ENCODE assay signal across 8 mouse cellular contexts in genomic region chr7:25753076-25753475, GRCm38 (mm10). TPM values are rescaled to one million over a fixed set of nuclear protein-coding genes. Genes with fewer than 3 reads are reported as not detected.
DNase-seq lines count a peak whose midpoint lies in the region; ATAC-seq and TF ChIP-seq lines count a peak whose summit lies in the region.

No protein-coding gene starts in this region.

- no peak for DNase-seq in kidney, postnatal 10 days
- peak; percentile 4 for DNase-seq in c-Kit-negative CD71-positive TER-119-positive erythroid progenitor cells, embryonic 14.5 days (ENCODE audit: low read depth, low spot score)
- DNase-seq in midbrain, postnatal 0 days (ENCODE audit: low spot score), result no peak
- no peak for DNase-seq in adrenal gland, postnatal 10 days
- no peak for DNase-seq in right cerebral cortex, postnatal 14 days
- DNase-seq in embryo, embryonic 9.5 days (ENCODE audit: extremely low spot score), result no peak

- TF ChIP-seq CTCF in midbrain, postnatal 0 days (IDR thresholded peaks at IDR 0.05), result no peak

- peak overlapping the region; percentile 96 for H3K9ac ChIP-seq in kidney, embryonic 15.5 days
- H3K9ac ChIP-seq in hindbrain, embryonic 15.5 days, result peak overlapping the region; percentile 98
- peak overlapping the region; percentile 95 for H3K9ac ChIP-seq in midbrain, postnatal 0 days (replicated peaks; ENCODE audit: low read length, poor library complexity, severe bottlenecking)

- 0 out of 2 replicates have a peak overlapping the region, but pooled peaks have one; percentile 99 for H3K27ac ChIP-seq in kidney, embryonic 15.5 days
- H3K27ac ChIP-seq in hindbrain, embryonic 15.5 days (replicated peaks), result 0 out of 2 replicates have a peak overlapping the region, but pooled peaks have one; percentile 99
- no peak overlapping the region for H3K27ac ChIP-seq in midbrain, postnatal 0 days (ENCODE audit: low read depth, low read length)

- peak overlapping the region; percentile 69 for H3K4me2 ChIP-seq in kidney, embryonic 15.5 days
- H3K4me2 ChIP-seq in hindbrain, embryonic 15.5 days, result peak overlapping the region; percentile 98
- H3K4me2 ChIP-seq in midbrain, postnatal 0 days (ENCODE audit: low read depth, low read length, poor library complexity, severe bottlenecking), result peak overlapping the region; percentile 70

- H3K4me1 ChIP-seq in kidney, embryonic 15.5 days, result peaks cover 22% of the 10 kb centered on the region
- peaks cover 25% of the 10 kb centered on the region for H3K4me1 ChIP-seq in hindbrain, embryonic 15.5 days (replicated peaks)
- peaks cover 8% of the 10 kb centered on the region for H3K4me1 ChIP-seq in midbrain, postnatal 0 days (ENCODE audit: insufficient read depth, low read length)

- peak overlapping the region; percentile 72 for H3K4me3 ChIP-seq in kidney, embryonic 15.5 days (replicated peaks)
- peak overlapping the region; percentile 89 for H3K4me3 ChIP-seq in hindbrain, embryonic 15.5 days
- peak overlapping the region; percentile 98 for H3K4me3 ChIP-seq in midbrain, postnatal 0 days (ENCODE audit: low read depth, low read length)

- no peak for ATAC-seq in kidney, embryonic 15.5 days (replicated peaks; ENCODE audit: low FRiP score)
- ATAC-seq in hindbrain, embryonic 15.5 days (ENCODE audit: low FRiP score, low read depth), result no peak
- ATAC-seq in midbrain, postnatal 0 days (ENCODE audit: low FRiP score), result no peak

- no peaks in the 10 kb centered on the region for H3K27me3 ChIP-seq in kidney, embryonic 15.5 days
- H3K27me3 ChIP-seq in hindbrain, embryonic 15.5 days, result no peaks in the 10 kb centered on the region
- H3K27me3 ChIP-seq in midbrain, postnatal 0 days (ENCODE audit: insufficient read depth, low read length), result no peaks in the 10 kb centered on the region

- no peaks in the 10 kb centered on the region for H3K9me3 ChIP-seq in kidney, embryonic 15.5 days (replicated peaks)
- H3K9me3 ChIP-seq in hindbrain, embryonic 15.5 days, result no peaks in the 10 kb centered on the region
- no peaks in the 10 kb centered on the region for H3K9me3 ChIP-seq in midbrain, postnatal 0 days (ENCODE audit: low read length)

- peaks cover 41% of the 10 kb centered on the region for H3K36me3 ChIP-seq in kidney, embryonic 15.5 days
- peaks cover 27% of the 10 kb centered on the region for H3K36me3 ChIP-seq in hindbrain, embryonic 15.5 days
- H3K36me3 ChIP-seq in midbrain, postnatal 0 days (ENCODE audit: insufficient read depth, low read length), result peaks cover 23% of the 10 kb centered on the region

RNA-seq across cellular contexts. Expression of gene Hnrnpul1, which starts 1.5 kb away (rescaled TPM):
- 61.3 and 65.0 TPM in 2 replicates for polyA plus RNA-seq in kidney, embryonic 15.5 days (2015; fragmentation: Nextera tagmentation; extraction: Ambion mirVana)
- polyA plus RNA-seq in hindbrain, embryonic 15.5 days (2015; fragmentation: Nextera tagmentation; extraction: Ambion mirVana), result 42.2 and 43.7 TPM in 2 replicates
- 117 and 126 TPM in 2 replicates for total RNA-seq in midbrain, postnatal 0 days (2014; rRNA removed)
- polyA plus RNA-seq in midbrain, postnatal 0 days (2015; fragmentation: Nextera tagmentation; extraction: Ambion mirVana), result 41.8 and 47.8 TPM in 2 replicates
- 100 to 1,000 TPM; 114 to 125 TPM for total RNA-seq in adrenal gland, postnatal 10 days (2021)

RNA-seq across cellular contexts. Expression of gene Ccdc97, which starts 34.2 kb away (rescaled TPM):
- 22.2 and 26.2 TPM in 2 replicates for polyA plus RNA-seq in kidney, embryonic 15.5 days (2015; fragmentation: Nextera tagmentation; extraction: Ambion mirVana)
- 30.9 and 40.9 TPM in 2 replicates for polyA plus RNA-seq in hindbrain, embryonic 15.5 days (2015; fragmentation: Nextera tagmentation; extraction: Ambion mirVana)
- 27.0 and 38.3 TPM in 2 replicates for total RNA-seq in midbrain, postnatal 0 days (2014; rRNA removed)
- 29.1 and 34.4 TPM in 2 replicates for polyA plus RNA-seq in midbrain, postnatal 0 days (2015; fragmentation: Nextera tagmentation; extraction: Ambion mirVana)
- 10 to 100 TPM; 40.4 to 46.1 TPM for total RNA-seq in adrenal gland, postnatal 10 days (2021)

RNA-seq across cellular contexts. Expression of gene Axl, which starts 35.4 kb away (rescaled TPM):
- polyA plus RNA-seq in kidney, embryonic 15.5 days (2015; fragmentation: Nextera tagmentation; extraction: Ambion mirVana), result 81.9 and 91.5 TPM in 2 replicates
- polyA plus RNA-seq in hindbrain, embryonic 15.5 days (2015; fragmentation: Nextera tagmentation; extraction: Ambion mirVana), result 22.5 and 23.1 TPM in 2 replicates
- 22.2 and 28.1 TPM in 2 replicates for total RNA-seq in midbrain, postnatal 0 days (2014; rRNA removed)
- 16.5 and 20.7 TPM in 2 replicates for polyA plus RNA-seq in midbrain, postnatal 0 days (2015; fragmentation: Nextera tagmentation; extraction: Ambion mirVana)
- total RNA-seq in adrenal gland, postnatal 10 days (2021), result 10 to 100 TPM; 62.1 to 66.3 TPM
